Mouse (Mus musculus) MEL (cell line): Measurements from ENCODE around the gene Mpz. TPM values are rescaled to one million over a fixed set of nuclear protein-coding genes. Genes with fewer than 3 reads are reported as not detected.

ENCODE experiments used
- DNase-seq: peaks from one replicate; pipeline ENCODE4 v3.0.0; 2011; ENCODE audit warnings: low read depth, low spot score
- H3K27ac ChIP-seq: 2 replicates; pipeline ENCODE4 v1.5.1; 2012; ENCODE audit warnings: low read depth, mild to moderate bottlenecking, control low read depth, low read length, moderate library complexity; ENCODE audit not compliant: control insufficient read depth
- H3K27me3 ChIP-seq, 2 experiments: fragments of 150-350 bp in 1 of 2; sonication (generic) in 1 of 2; 2 replicates each; pipeline ENCODE4 v1.6.1; 2012; ENCODE audit warnings: low read length in 2 of 2, mild to moderate bottlenecking in 2 of 2, improper control_type of control experiment in 1 of 2, moderate library complexity in 1 of 2; ENCODE audit not compliant: insufficient read depth in 2 of 2, control insufficient read depth in 1 of 2
- H3K36me3 ChIP-seq, 2 experiments: 2 replicates each; pipeline ENCODE4 v1.6.1; 2012 to 2014; ENCODE audit warnings: low read length in 2 of 2, improper control_type of control experiment in 1 of 2, inconsistent platforms in 1 of 2, mild to moderate bottlenecking in 1 of 2; ENCODE audit not compliant: insufficient read depth in 2 of 2, control insufficient read depth in 1 of 2
- H3K4me1 ChIP-seq, 2 experiments: fragments of 150-350 bp in 1 of 2; sonication (generic) in 1 of 2; 2 replicates each; pipeline ENCODE4 v1.6.1; 2012; ENCODE audit warnings: low read length in 2 of 2, improper control_type of control experiment in 1 of 2, mild to moderate bottlenecking in 1 of 2; ENCODE audit not compliant: insufficient read depth in 2 of 2, control insufficient read depth in 1 of 2
- H3K4me3 ChIP-seq, 2 experiments: fragments of 150-350 bp in 1 of 2; sonication (generic) in 1 of 2; 2 replicates each; pipeline ENCODE4 v1.5.1; 2012; ENCODE audit warnings: low read depth in 2 of 2, low read length in 2 of 2, mild to moderate bottlenecking in 2 of 2, moderate library complexity in 2 of 2, control low read depth in 1 of 2, improper control_type of control experiment in 1 of 2; ENCODE audit not compliant: control insufficient read depth in 1 of 2, insufficient read depth in 1 of 2
- H3K79me2 ChIP-seq: 2 replicates; pipeline ENCODE4 v1.6.1; 2012; ENCODE audit warnings: mild to moderate bottlenecking, low read length, moderate library complexity; ENCODE audit not compliant: control insufficient read depth, poor library complexity, insufficient read depth
- H3K9ac ChIP-seq: 2 replicates; pipeline ENCODE4 v1.6.1; 2012; ENCODE audit warnings: low read depth, mild to moderate bottlenecking, control low read depth, low read length, moderate library complexity; ENCODE audit not compliant: control insufficient read depth, poor library complexity, severe bottlenecking
- H3K9me3 ChIP-seq: fragments of 150-350 bp; sonication (generic); replicated peaks from 2 replicates; pipeline ENCODE4 v1.6.1; 2012; ENCODE audit warnings: mild to moderate bottlenecking, low read length, improper control_type of control experiment, moderate library complexity; ENCODE audit not compliant: insufficient read depth
- GATA1 ChIP-seq: IDR thresholded peaks from 2 replicates; pipeline ENCODE4 v1.6.1; 2011; ENCODE audit warnings: low read depth, low read length, improper control_type of control experiment
- KAT2A ChIP-seq: conservative IDR thresholded peaks from 2 replicates; pipeline ENCODE4 v1.6.1; 2012; ENCODE audit warnings: low read depth, low read length, improper control_type of control experiment, inconsistent platforms
- MAFK ChIP-seq: IDR thresholded peaks from 2 replicates; pipeline ENCODE4 v1.6.1; 2011; ENCODE audit warnings: low read depth, mild to moderate bottlenecking, low read length, improper control_type of control experiment, borderline replicate concordance
- MEF2A ChIP-seq: IDR thresholded peaks from 2 replicates; pipeline ENCODE4 v1.6.1; 2014; ENCODE audit warnings: low read depth, mild to moderate bottlenecking, inconsistent platforms, low read length, improper control_type of control experiment; ENCODE audit not compliant: poor library complexity, insufficient replicate concordance, severe bottlenecking; ENCODE audit errors: extremely low read depth
- NRF1 ChIP-seq: IDR thresholded peaks from 2 replicates; pipeline ENCODE4 v1.6.1; 2014; ENCODE audit warnings: low read depth, mild to moderate bottlenecking, inconsistent platforms, low read length, improper control_type of control experiment, moderate library complexity; ENCODE audit not compliant: poor library complexity, insufficient read depth, severe bottlenecking
- POLR2A ChIP-seq, 2 experiments: IDR thresholded peaks; 2 replicates each; pipeline ENCODE4 v1.6.1; 2011 to 2012; ENCODE audit warnings: low read length in 2 of 2, mild to moderate bottlenecking in 2 of 2, control low read depth in 1 of 2, improper control_type of control experiment in 1 of 2, low read depth in 1 of 2, moderate library complexity in 1 of 2; ENCODE audit not compliant: control insufficient read depth in 1 of 2, insufficient read depth in 1 of 2, poor library complexity in 1 of 2
- RAD21 ChIP-seq: IDR thresholded peaks from 2 replicates; pipeline ENCODE4 v1.6.1; 2011; ENCODE audit warnings: mild to moderate bottlenecking, low read depth, low read length, improper control_type of control experiment
- RCOR1 ChIP-seq: IDR thresholded peaks from 2 replicates; pipeline ENCODE4 v1.6.1; 2012; ENCODE audit warnings: low read depth, mild to moderate bottlenecking, inconsistent platforms, low read length, improper control_type of control experiment
- SIN3A ChIP-seq: IDR thresholded peaks from 2 replicates; pipeline ENCODE4 v1.6.1; 2012; ENCODE audit warnings: low read length, improper control_type of control experiment, inconsistent platforms
- TAL1 ChIP-seq: IDR thresholded peaks from 2 replicates; pipeline ENCODE4 v1.6.1; 2012; ENCODE audit warnings: mild to moderate bottlenecking, inconsistent platforms, low read length, moderate library complexity, mixed read lengths
- TBP ChIP-seq: IDR thresholded peaks from 2 replicates; pipeline ENCODE4 v1.8.0; 2011; ENCODE audit warnings: low read depth, low read length, improper control_type of control experiment
- TCF12 ChIP-seq: IDR thresholded peaks from 2 replicates; pipeline ENCODE4 v1.6.1; 2014; ENCODE audit warnings: low read depth, mild to moderate bottlenecking, inconsistent platforms, low read length, improper control_type of control experiment, moderate library complexity
- ZC3H11A ChIP-seq: IDR thresholded peaks from 2 replicates; pipeline ENCODE4 v1.6.1; 2012; ENCODE audit warnings: low read depth, mild to moderate bottlenecking, inconsistent platforms, low read length, improper control_type of control experiment
- ZKSCAN1 ChIP-seq: IDR thresholded peaks from 2 replicates; pipeline ENCODE4 v1.6.1; 2012; ENCODE audit warnings: low read depth, mild to moderate bottlenecking, inconsistent platforms, low read length, improper control_type of control experiment, moderate library complexity
- polyA plus RNA-seq, 2 experiments: library from polyadenylated mRNA; stranded (reverse) in 1 of 2; unstranded in 1 of 2; fragments of >175 nt in 1 of 2; fragments of >200 nt in 1 of 2; gene quantifications; 2 replicates each; pipeline versions ENCODE4 v1.2.1 to v1.2.4; 2012; ENCODE audit warnings: low replicate concordance in 2 of 2, low read depth in 1 of 2; ENCODE audit not compliant: insufficient read length in 2 of 2, insufficient read depth in 1 of 2, missing spikeins in 1 of 2
- total RNA-seq: library from RNA; depleted of rRNA; stranded (reverse); fragments of 300-350 nt; gene quantifications from 2 replicates; pipeline ENCODE4 v1.2.3, GENCODE M21; 2012

The Mpz gene
- total and polyA plus RNA-seq, 3 experiments, result 0.28 TPM; not detected in 2

DNA sequence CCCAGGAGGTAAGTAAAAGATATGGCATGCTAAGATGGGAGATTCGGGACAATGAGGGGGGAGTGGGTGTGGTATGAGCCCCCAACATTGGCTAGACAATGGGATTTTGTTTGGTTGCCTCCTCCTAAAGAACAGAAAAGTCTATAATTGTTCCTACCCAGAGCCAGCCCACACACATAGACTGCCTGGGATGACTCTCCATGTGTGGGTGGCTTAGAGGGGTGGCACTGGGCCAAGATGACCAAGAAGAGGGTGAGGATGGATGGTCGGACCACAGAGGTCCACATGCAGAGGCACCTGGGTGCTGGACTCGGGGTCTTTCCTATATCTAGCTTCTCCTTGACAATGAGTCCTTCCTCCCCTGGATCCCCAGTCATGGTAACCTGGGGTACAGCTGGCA, 6.1 kb downstream of the Mpz start:
- peaks cover 0 to 10% of the 10 kb centered on the region in 2 experiments; a peak in 2 of 4 replicates for H3K36me3 ChIP-seq
- H3K9ac ChIP-seq, result no peak overlapping the region
- no peaks in the 10 kb centered on the region for H3K79me2 ChIP-seq
- DNase-seq, result no peak
- H3K9me3 ChIP-seq, result no peaks in the 10 kb centered on the region
- no peaks in the 10 kb centered on the region; a peak in 1 of 4 replicates for H3K27me3 ChIP-seq
- H3K4me3 ChIP-seq, result no peak overlapping the region
- TF ChIP-seq SIN3A (no peak), TCF12 (no peak), POLR2A (IDR thresholded peaks at IDR 0.05; ENCODE audit: control insufficient read depth in 1 of 2, insufficient read depth in 1 of 2, low read depth in 1 of 2, low read length in 2 of 2, poor library complexity in 1 of 2) (no peak), ZC3H11A (no peak), NRF1 (no peak), RAD21 (no peak), TAL1 (no peak)
- H3K27ac ChIP-seq, result no peak overlapping the region
- H3K4me1 ChIP-seq, result peaks cover 0 to 18% of the 10 kb centered on the region in 2 experiments; a peak in 1 of 4 replicates

- Histone ChIP-seq H3K9me3 (no peaks in the 10 kb centered on the region), H3K4me3 (no peak overlapping the region), H3K36me3 (no peaks in the 10 kb centered on the region), H3K27me3 (no peaks in the 10 kb centered on the region; a peak in 1 of 4 replicates), H3K4me1 (peaks cover 0 to 9% of the 10 kb centered on the region in 2 experiments; a peak in 1 of 4 replicates), H3K27ac (no peak overlapping the region), H3K9ac (no peak overlapping the region), H3K79me2 (no peaks in the 10 kb centered on the region)
- TF ChIP-seq GATA1 (no peak), RAD21 (no peak), RCOR1 (no peak), TBP (peak; percentile 87), MAFK (no peak)
- no peak for DNase-seq
These were observed 7.5 kb downstream of the Mpz start for GRCm38 (mm10) chr1:171157965-171158364.

GRCm38 (mm10) chr1:171159485-171159975, 9.0 kb downstream of the Mpz start:
- no peak for TF ChIP-seq MEF2A
- no peak for TF ChIP-seq ZKSCAN1
- no peak for TF ChIP-seq KAT2A
- Histone ChIP-seq H3K27me3 (no peaks in the 10 kb centered on the region; a peak in 1 of 4 replicates), H3K79me2 (no peaks in the 10 kb centered on the region), H3K4me1 (peaks cover 0 to 9% of the 10 kb centered on the region in 2 experiments; a peak in 1 of 4 replicates), H3K9ac (no peak overlapping the region), H3K9me3 (no peaks in the 10 kb centered on the region), H3K27ac (no peak overlapping the region), H3K36me3 (no peaks in the 10 kb centered on the region), H3K4me3 (no peak overlapping the region)
- no peak for DNase-seq
